Comparison of ENCODE assay signal across 8 mouse cellular contexts in the genomic region with DNA sequence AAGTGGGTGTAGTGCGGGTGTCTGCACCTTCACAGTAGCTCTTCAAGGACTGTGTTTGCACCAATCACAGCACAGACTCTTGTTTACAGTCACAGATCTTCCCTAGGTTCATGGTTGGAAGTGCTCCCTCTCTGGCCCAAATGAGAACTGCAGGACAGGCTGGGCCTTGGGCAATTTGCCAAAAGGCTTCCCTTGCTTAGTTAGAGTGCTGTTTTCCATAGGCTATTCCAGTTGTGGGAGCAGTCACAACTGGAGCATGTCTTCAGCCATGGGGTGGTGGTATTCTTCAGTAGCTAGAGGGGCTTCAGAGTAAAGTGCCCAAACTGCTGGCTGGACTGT. TPM values are rescaled to one million over a fixed set of nuclear protein-coding genes. Genes with fewer than 3 reads are reported as not detected.
DNase-seq lines count a peak whose midpoint lies in the region; ATAC-seq and TF ChIP-seq lines count a peak whose summit lies in the region.

No protein-coding gene starts in this region.

- no peaks in the 10 kb centered on the region for H3K4me1 ChIP-seq in ES-E14 (ENCODE audit: control insufficient read depth in 2 of 2, insufficient read depth in 2 of 2, low read length in 2 of 2, poor library complexity in 1 of 2)
- H3K4me1 ChIP-seq in forebrain, postnatal 0 days (ENCODE audit: insufficient read depth) = no peaks in the 10 kb centered on the region
- H3K4me1 ChIP-seq in hindbrain, embryonic 10.5 days (replicated peaks) = no peaks in the 10 kb centered on the region
- peaks cover 18% of the 10 kb centered on the region for H3K4me1 ChIP-seq in lung, embryonic 15.5 days

- no peak overlapping the region for H3K4me3 ChIP-seq in ES-E14 (ENCODE audit: insufficient read depth in 1 of 2, low read depth in 1 of 2, low read length in 2 of 2, poor library complexity in 1 of 2, severe bottlenecking in 1 of 2)
- H3K4me3 ChIP-seq in forebrain, postnatal 0 days (ENCODE audit: low read depth, low read length) = no peak overlapping the region
- H3K4me3 ChIP-seq in hindbrain, embryonic 10.5 days = no peak overlapping the region
- H3K4me3 ChIP-seq in lung, embryonic 15.5 days = no peak overlapping the region

- H3K27me3 ChIP-seq in forebrain, postnatal 0 days (ENCODE audit: insufficient read depth, low read length) = no peaks in the 10 kb centered on the region
- H3K27me3 ChIP-seq in hindbrain, embryonic 10.5 days (ENCODE audit: insufficient read depth, poor library complexity, severe bottlenecking) = no peaks in the 10 kb centered on the region
- no peaks in the 10 kb centered on the region for H3K27me3 ChIP-seq in lung, embryonic 15.5 days

- no peak overlapping the region for H3K9ac ChIP-seq in ES-E14 (ENCODE audit: insufficient read depth, low read depth, low read length, poor library complexity, severe bottlenecking)
- no peak overlapping the region for H3K9ac ChIP-seq in forebrain, postnatal 0 days
- no peak overlapping the region for H3K9ac ChIP-seq in lung, embryonic 15.5 days

- no peak overlapping the region for H3K4me2 ChIP-seq in forebrain, postnatal 0 days (ENCODE audit: low read depth)
- H3K4me2 ChIP-seq in lung, embryonic 15.5 days = no peak overlapping the region

- WGBS in forebrain, postnatal 0 days = 18% methylated on average over 1 of the region's 1 CpGs
- WGBS in hindbrain, embryonic 10.5 days = 10% methylated on average over 1 of the region's 1 CpGs
- 7% methylated on average over 1 of the region's 1 CpGs for WGBS in lung, embryonic 15.5 days

- in situ Hi-C loops in ES-E14 (cut with MboI; ENCODE audit: low sequenced_read_pairs in 2 of 2, unreplicated experiment in 2 of 2) = no loop called here

- no peaks in the 10 kb centered on the region for H3K36me3 ChIP-seq in ES-E14 (ENCODE audit: control insufficient read depth, insufficient read depth, low read length, poor library complexity, severe bottlenecking)
- H3K36me3 ChIP-seq in forebrain, postnatal 0 days (ENCODE audit: insufficient read depth) = no peaks in the 10 kb centered on the region
- no peaks in the 10 kb centered on the region for H3K36me3 ChIP-seq in hindbrain, embryonic 10.5 days
- no peaks in the 10 kb centered on the region for H3K36me3 ChIP-seq in lung, embryonic 15.5 days

- peak; percentile 84 for TF ChIP-seq CTCF in forebrain, postnatal 0 days (IDR thresholded peaks at IDR 0.05; ENCODE audit: low read depth)

- peak; percentile 68 for DNase-seq in ES-E14 (ENCODE audit: low read depth, low spot score)
- DNase-seq in cerebellum, adult 11-12 months = peak; percentile 20
- DNase-seq in forebrain, postnatal 0 days = peak; percentile 78
- peak; percentile 73 for DNase-seq in hindbrain, embryonic 10.5 days (ENCODE audit: low spot score)
- DNase-seq in layer of hippocampus, adult 9-10 months (ENCODE audit: low spot score) = peak; percentile 87
- DNase-seq in ovary, postnatal 14 days (ENCODE audit: low spot score) = peak; percentile 80
- DNase-seq in thymus, postnatal 14 days = peak; percentile 68

- H3K27ac ChIP-seq in ES-E14 (ENCODE audit: insufficient read depth, low read depth, low read length, poor library complexity, severe bottlenecking) = no peak overlapping the region
- no peak overlapping the region for H3K27ac ChIP-seq in forebrain, postnatal 0 days (ENCODE audit: low read depth, low read length)
- H3K27ac ChIP-seq in hindbrain, embryonic 10.5 days = no peak overlapping the region
- peak overlapping the region; percentile 65 for H3K27ac ChIP-seq in lung, embryonic 15.5 days

- no peaks in the 10 kb centered on the region for H3K9me3 ChIP-seq in ES-E14 (ENCODE audit: control insufficient read depth, insufficient read depth, low read depth, low read length)
- no peaks in the 10 kb centered on the region for H3K9me3 ChIP-seq in forebrain, postnatal 0 days (ENCODE audit: low read length)
- H3K9me3 ChIP-seq in hindbrain, embryonic 10.5 days = no peaks in the 10 kb centered on the region
- H3K9me3 ChIP-seq in lung, embryonic 15.5 days = no peaks in the 10 kb centered on the region

- peak; percentile 85 for ATAC-seq in forebrain, postnatal 0 days
- ATAC-seq in lung, embryonic 15.5 days (ENCODE audit: borderline replicate concordance, extremely low read depth, low FRiP score, low TSS enrichment) = peak; percentile 77

TF ChIP-seq in ES-E14, 5 proteins besides CTCF, POLR2A, EP300 and RAD21:
- TF ChIP-seq MAFK (IDR thresholded peaks at IDR 0.05; ENCODE audit: insufficient read depth, low read depth, low read length) = no peak
- no peak for TF ChIP-seq CHD2 (IDR thresholded peaks at IDR 0.05; ENCODE audit: low read depth, low read length)
- TF ChIP-seq ZNF384 (IDR thresholded peaks at IDR 0.05; ENCODE audit: low read depth, low read length) = no peak
- no peak for TF ChIP-seq HCFC1 (IDR thresholded peaks at IDR 0.05; ENCODE audit: borderline replicate concordance, insufficient read depth, low read length)
- TF ChIP-seq ZC3H11A (IDR thresholded peaks at IDR 0.05; ENCODE audit: borderline replicate concordance, low read depth, low read length) = no peak

RNA-seq across cellular contexts. Expression of a gene that starts 15.0 kb away (rescaled TPM):
- not detected in 2 replicates for total RNA-seq in ES-E14 (2012; rRNA removed)
- total RNA-seq in forebrain, postnatal 0 days (2014; rRNA removed) = 0.10 TPM in 1 of 2 replicates, not detected in the other
- not detected in 2 replicates for polyA plus RNA-seq in forebrain, postnatal 0 days (2015; fragmentation: Nextera tagmentation; extraction: Ambion mirVana)
- polyA plus RNA-seq in hindbrain, embryonic 10.5 days (2016; fragmentation: Nextera tagmentation; extraction: Ambion mirVana) = 0.24 and 0.35 TPM in 2 replicates
- polyA plus RNA-seq in lung, embryonic 15.5 days (2015; fragmentation: Nextera tagmentation; extraction: Ambion mirVana) = 0.95 and 1.0 TPM in 2 replicates

RNA-seq across cellular contexts. Expression of a gene that starts 26.6 kb away (rescaled TPM):
- total RNA-seq in ES-E14 (2012; rRNA removed) = not detected in 2 replicates
- total RNA-seq in forebrain, postnatal 0 days (2014; rRNA removed) = 2.0 TPM in 1 of 2 replicates, not detected in the other
- 0.49 and 0.56 TPM in 2 replicates for polyA plus RNA-seq in forebrain, postnatal 0 days (2015; fragmentation: Nextera tagmentation; extraction: Ambion mirVana)
- 13.3 and 18.0 TPM in 2 replicates for polyA plus RNA-seq in hindbrain, embryonic 10.5 days (2016; fragmentation: Nextera tagmentation; extraction: Ambion mirVana)
- polyA plus RNA-seq in lung, embryonic 15.5 days (2015; fragmentation: Nextera tagmentation; extraction: Ambion mirVana) = 2.6 and 4.6 TPM in 2 replicates

RNA-seq across cellular contexts. Expression of a gene that starts 28.1 kb away (rescaled TPM):
- total RNA-seq in ES-E14 (2012; rRNA removed) = not detected in 2 replicates
- total RNA-seq in forebrain, postnatal 0 days (2014; rRNA removed) = 1.1 and 1.4 TPM in 2 replicates
- 0.74 and 0.97 TPM in 2 replicates for polyA plus RNA-seq in forebrain, postnatal 0 days (2015; fragmentation: Nextera tagmentation; extraction: Ambion mirVana)
- polyA plus RNA-seq in hindbrain, embryonic 10.5 days (2016; fragmentation: Nextera tagmentation; extraction: Ambion mirVana) = 0.46 and 1.2 TPM in 2 replicates
- 25.0 and 27.8 TPM in 2 replicates for polyA plus RNA-seq in lung, embryonic 15.5 days (2015; fragmentation: Nextera tagmentation; extraction: Ambion mirVana)

RNA-seq across cellular contexts. Expression of a gene that starts 38.0 kb away (rescaled TPM):
- total RNA-seq in ES-E14 (2012; rRNA removed) = not detected in 2 replicates
- not detected in 2 replicates for total RNA-seq in forebrain, postnatal 0 days (2014; rRNA removed)
- polyA plus RNA-seq in forebrain, postnatal 0 days (2015; fragmentation: Nextera tagmentation; extraction: Ambion mirVana) = 0.16 and 0.18 TPM in 2 replicates
- not detected in 2 replicates for polyA plus RNA-seq in hindbrain, embryonic 10.5 days (2016; fragmentation: Nextera tagmentation; extraction: Ambion mirVana)
- polyA plus RNA-seq in lung, embryonic 15.5 days (2015; fragmentation: Nextera tagmentation; extraction: Ambion mirVana) = 0.47 TPM in 1 of 2 replicates, not detected in the other

Comparison
In these comparisons a context has a peak if more than half of its experiments do, and no peak if none do; other contexts are left out.
1. DNase-seq: peak in every context shown above with its lines; median percentile 87 in layer of hippocampus, adult 9-10 months; 80 in ovary, postnatal 14 days; 78 in forebrain, postnatal 0 days; 73 in hindbrain, embryonic 10.5 days; 68 in ES-E14; 68 in thymus, postnatal 14 days; 20 in cerebellum, adult 11-12 months.
2. RNA of a gene that starts 28.1 kb away (polyA plus RNA-seq): 25.0 to 27.8 TPM in lung, embryonic 15.5 days; 0.74 to 0.97 TPM in forebrain, postnatal 0 days and 0.46 to 1.2 TPM in hindbrain, embryonic 10.5 days; every median in the first group is over 10 times any median in the second.